Comparison of ENCODE assay signal across 17 mouse cellular contexts in genomic region chr14:120366962-120367361, GRCm38 (mm10).
A peak's percentile ranks its signal among the peaks of the same experiment; 100 is the strongest.
DNase-seq lines count a peak whose midpoint lies in the region; ATAC-seq and TF ChIP-seq lines count a peak whose summit lies in the region.
"Had no signal": no experiment of that assay in that cellular context is flagged by ENCODE, and none has a peak within 500 bp of the region (broad histone marks: within the 10 kb centered on the region; RNA-seq: fewer than 3 reads in every experiment).

No protein-coding gene starts in this region.

- peak; percentile 77 for ATAC-seq in liver, postnatal 0 days
- ATAC-seq: forebrain, postnatal 0 days; intestine, postnatal 0 days had no signal

- WGBS in liver, postnatal 0 days (ENCODE audit: insufficient replicate concordance), result 72% methylated on average over 8 of the region's 8 CpGs

- TF ChIP-seq EP300 in liver, postnatal 0 days (IDR thresholded peaks at IDR 0.05; ENCODE audit: low read depth), result peak; percentile 12; the same call in 1 of the 2 replicates

- H3K4me2 ChIP-seq in liver, postnatal 0 days (ENCODE audit: low read depth, low read length), result no peak overlapping the region
- H3K4me2 ChIP-seq: embryonic facial prominence, embryonic 12.5 days; hindbrain, embryonic 14.5 days; neural tube, embryonic 13.5 days had no signal

- H3K27me3 ChIP-seq in liver, postnatal 0 days (ENCODE audit: insufficient read depth, low read length), result no peaks in the 10 kb centered on the region
- H3K27me3 ChIP-seq: embryonic facial prominence, embryonic 12.5 days; neural tube, embryonic 13.5 days had no signal

- H3K4me1 ChIP-seq in liver, postnatal 0 days (ENCODE audit: insufficient read depth), result peaks cover 32% of the 10 kb centered on the region
- peaks cover 70% of the 10 kb centered on the region for H3K4me1 ChIP-seq in brown adipose tissue, adult 24 weeks (ENCODE audit: control insufficient read depth, insufficient read depth, insufficient read length, low read length)

- no peaks in the 10 kb centered on the region for H3K36me3 ChIP-seq in liver, postnatal 0 days (replicated peaks; ENCODE audit: insufficient read depth, low read length)
- H3K36me3 ChIP-seq: embryonic facial prominence, embryonic 12.5 days; midbrain, embryonic 10.5 days; neural tube, embryonic 13.5 days had no signal

- H3K9me3 ChIP-seq in liver, postnatal 0 days (ENCODE audit: low read length), result no peaks in the 10 kb centered on the region
- H3K9me3 ChIP-seq: embryonic facial prominence, embryonic 12.5 days; midbrain, embryonic 10.5 days; neural tube, embryonic 13.5 days had no signal

- peak overlapping the region; percentile 59 for H3K27ac ChIP-seq in liver, postnatal 0 days (ENCODE audit: low read depth)
- 0 out of 2 replicates have a peak overlapping the region, but pooled peaks have one; percentile 38 for H3K27ac ChIP-seq in brown adipose tissue, adult 24 weeks (replicated peaks; ENCODE audit: low read depth, low read length)
- H3K27ac ChIP-seq: embryonic facial prominence, embryonic 12.5 days; hindbrain, embryonic 14.5 days; midbrain, embryonic 10.5 days; neural tube, embryonic 13.5 days had no signal

- H3K9ac ChIP-seq in liver, postnatal 0 days (replicated peaks), result no peak overlapping the region
- H3K9ac ChIP-seq: embryonic facial prominence, embryonic 12.5 days; forebrain, postnatal 0 days; hindbrain, embryonic 14.5 days; neural tube, embryonic 13.5 days had no signal

- no peak for TF ChIP-seq CTCF in liver, postnatal 0 days (IDR thresholded peaks at IDR 0.05; ENCODE audit: low read depth)

- intact Hi-C loops in heart, postnatal 36 days (cut with DNase I), result no loop called here

- DNase-seq in heart, adult 8-10 months (ENCODE audit: low spot score), result peak; percentile 57
- no peak for DNase-seq in heart, postnatal 36 days
- no peak for DNase-seq in liver, postnatal 0 days
- no peak for DNase-seq in liver
- DNase-seq in adrenal gland, postnatal 10 days, result peak; percentile 40
- no peak for DNase-seq in frontal cortex, postnatal 25 days (ENCODE audit: low spot score in 2 of 2)
- DNase-seq: cerebellum, adult 8-10 months; forebrain, postnatal 0 days; kidney, postnatal 4 days; retina, postnatal 1 day; thymus, adult 18-20 months had no signal

- no peak overlapping the region for H3K4me3 ChIP-seq in liver, postnatal 0 days (ENCODE audit: low read depth, low read length)
- no peak overlapping the region for H3K4me3 ChIP-seq in brown adipose tissue, adult 24 weeks (ENCODE audit: insufficient read depth, low read depth, low read length)
- H3K4me3 ChIP-seq: embryonic facial prominence, embryonic 12.5 days; midbrain, embryonic 10.5 days; neural tube, embryonic 13.5 days had no signal

Comparison
In these comparisons a context has a peak if more than half of its experiments do, and no peak if none do; other contexts are left out.
1. DNase-seq: peak in heart, adult 8-10 months (single experiment) and adrenal gland, postnatal 10 days (single experiment); none in heart, postnatal 36 days (0 of 2), liver, postnatal 0 days (single experiment), liver (single experiment) and frontal cortex, postnatal 25 days (0 of 2).